Mouse (Mus musculus) olfactory bulb, adult 2 months (tissue): ENCODE measurements around the gene Gng12.

Experiments
- CTCF ChIP-seq: fragments of 200-500 bp; IDR thresholded peaks from 2 replicates; pipeline ENCODE4 v1.5.1; 2012; ENCODE audit warnings: low read depth, mild to moderate bottlenecking, low read length, moderate library complexity; ENCODE audit not compliant: insufficient read depth
- POLR2A ChIP-seq: fragments of 200-500 bp; IDR thresholded peaks from 2 replicates; pipeline ENCODE4 v1.6.1; 2012; ENCODE audit warnings: mild to moderate bottlenecking, low read depth, low read length, moderate library complexity; ENCODE audit not compliant: insufficient read depth

- TF ChIP-seq CTCF (no peak), POLR2A (no peak)
Observed at GRCm38 (mm10) chr6:67057574-67057973, 161.4 kb downstream of the Gng12 start.
